Mouse (Mus musculus): Measurements from ENCODE around the gene Abl1. TPM values are rescaled to one million over a fixed set of nuclear protein-coding genes. Genes with fewer than 3 reads are reported as not detected.

The Abl1 gene
- total RNA-seq, 2 experiments from 2014 or later: 43.1 to 45.7 TPM

DNA sequence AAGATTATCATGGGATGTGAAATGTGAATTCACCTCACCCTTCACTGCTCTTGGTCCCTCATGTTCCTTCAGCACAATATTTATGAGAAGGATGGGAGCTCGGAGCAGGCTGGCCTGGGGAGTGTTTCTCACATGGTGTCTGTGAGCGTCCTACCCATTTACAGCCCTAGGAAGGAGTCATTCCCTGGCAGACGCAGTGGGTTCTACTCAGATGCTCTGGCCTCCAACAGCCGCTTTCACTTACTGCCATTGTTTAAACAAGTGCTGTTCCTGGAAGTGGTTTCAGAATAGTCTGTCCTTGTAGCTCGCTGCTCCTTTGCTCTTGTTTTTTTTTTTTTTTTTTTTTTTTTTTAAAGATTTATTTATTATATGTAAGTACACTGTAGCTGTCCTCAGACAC lies 45.4 kb downstream of the Abl1 start:
- DNase-seq: no peak
- intact Hi-C loops (cut with DNase I): no loop called here

DNA sequence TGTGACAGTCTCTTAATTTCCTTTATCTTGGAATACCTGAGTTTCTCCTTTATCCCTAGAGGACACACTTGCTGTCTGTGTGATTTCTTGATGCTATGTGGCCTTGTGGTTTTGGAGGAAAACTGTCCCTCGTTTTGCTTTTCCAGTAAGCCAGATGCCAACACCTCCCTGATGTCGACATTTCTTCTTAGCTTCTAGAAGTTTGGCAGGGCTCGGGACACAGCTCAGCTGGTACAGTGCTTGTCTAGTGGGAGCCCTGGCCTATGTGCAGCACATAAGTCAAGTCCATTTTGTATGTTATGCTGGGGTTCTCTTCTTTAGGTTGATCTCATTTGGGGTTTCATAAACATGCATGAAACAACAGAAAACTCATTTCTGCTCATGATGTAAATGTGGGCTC lies 50.9 kb downstream of the Abl1 start:
- no peak for DNase-seq
- intact Hi-C loops (cut with DNase I): no loop called here

DNA sequence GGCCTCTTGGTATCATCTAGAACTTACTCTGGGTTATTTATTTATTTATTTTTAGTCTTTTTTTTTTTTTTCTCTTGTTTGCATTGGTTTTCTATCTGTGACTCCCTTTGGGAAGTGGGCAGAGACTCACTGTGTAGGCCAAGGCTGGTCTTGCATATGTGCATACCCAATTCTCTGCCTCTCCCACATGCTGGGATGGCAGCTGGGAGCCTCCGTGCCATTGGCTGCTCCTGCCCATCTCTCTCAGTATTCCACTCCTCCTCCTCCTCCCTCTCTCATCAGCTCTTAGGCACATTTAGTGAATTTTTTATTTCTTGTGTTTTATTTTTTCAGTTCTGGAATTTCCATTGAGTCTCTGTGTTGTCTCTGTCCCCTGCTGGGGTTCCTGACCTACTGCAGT lies 53.6 kb downstream of the Abl1 start:
- intact Hi-C loops (cut with DNase I): no loop called here

DNA sequence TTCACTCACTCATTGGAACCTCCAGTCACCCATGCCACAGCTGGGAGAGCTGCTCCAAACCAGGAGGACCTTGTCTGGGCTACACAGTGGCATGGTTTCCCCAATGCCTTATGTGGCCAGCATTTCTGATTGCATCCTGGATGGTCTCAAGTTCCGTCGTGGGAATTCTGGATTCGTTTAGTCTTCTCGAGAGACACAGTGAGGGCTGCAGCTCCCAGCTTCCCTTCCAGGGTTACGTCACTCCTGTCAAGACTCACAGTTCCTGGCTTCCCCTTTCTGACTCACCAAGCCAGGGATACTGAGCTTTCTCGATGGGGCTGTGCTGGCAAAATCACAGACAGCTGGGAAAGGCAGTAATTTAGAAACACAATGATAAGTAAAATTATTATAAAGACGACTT lies 54.0 kb downstream of the Abl1 start:
- intact Hi-C loops (cut with DNase I): no loop called here
- peak; percentile 57 to 63 for DNase-seq

More for the DNA sequence above, 53.6 kb downstream of the Abl1 start:
- DNase-seq: no peak

DNA sequence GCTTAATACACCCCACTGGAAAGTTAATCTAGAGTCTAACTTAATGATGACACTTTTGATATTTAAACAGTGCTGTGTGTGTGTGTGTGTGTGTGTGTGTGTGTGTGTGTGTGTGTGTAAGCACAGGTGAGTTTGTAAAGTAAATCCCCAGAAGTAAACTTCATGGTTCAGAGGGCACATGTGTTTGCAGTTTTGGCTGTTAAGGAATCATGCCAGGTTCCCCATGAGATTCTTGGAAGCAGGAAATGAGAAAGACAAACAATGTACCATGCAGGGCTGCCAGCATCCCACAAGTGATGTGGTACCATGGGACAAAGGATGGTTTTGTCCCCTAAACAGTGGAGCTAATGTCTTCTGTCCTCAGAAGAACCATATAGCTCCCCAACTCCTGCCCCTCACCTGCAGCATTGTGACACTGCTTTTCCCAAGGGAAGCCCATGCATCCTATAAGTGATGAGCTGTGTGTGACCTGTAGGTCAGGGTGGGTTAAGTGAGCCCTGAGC lies 57.6 kb downstream of the Abl1 start:
- intact Hi-C loops (cut with DNase I): no loop called here
- DNase-seq: no peak

DNA sequence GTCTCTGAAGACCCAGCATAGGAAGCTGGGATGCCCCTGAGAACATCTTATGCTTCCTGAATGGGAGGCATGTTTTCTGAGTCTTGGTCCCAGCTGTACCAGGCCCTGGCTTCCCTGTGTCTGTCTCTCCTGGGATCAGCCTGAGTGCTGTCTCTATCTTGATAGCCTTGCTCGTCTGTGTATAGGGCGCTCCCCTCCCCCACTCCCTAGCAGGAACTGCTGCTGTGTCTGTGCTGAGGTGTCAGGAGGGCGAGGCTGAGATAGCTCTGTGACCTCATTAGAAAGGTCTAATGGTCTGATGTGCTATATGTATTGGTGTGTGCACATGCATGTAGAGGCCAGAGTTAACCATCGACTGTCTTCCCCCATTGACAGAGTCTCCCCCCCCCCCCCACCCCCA lies 58.7 kb downstream of the Abl1 start:
- intact Hi-C loops (cut with DNase I): no loop called here
- DNase-seq: no peak

DNA sequence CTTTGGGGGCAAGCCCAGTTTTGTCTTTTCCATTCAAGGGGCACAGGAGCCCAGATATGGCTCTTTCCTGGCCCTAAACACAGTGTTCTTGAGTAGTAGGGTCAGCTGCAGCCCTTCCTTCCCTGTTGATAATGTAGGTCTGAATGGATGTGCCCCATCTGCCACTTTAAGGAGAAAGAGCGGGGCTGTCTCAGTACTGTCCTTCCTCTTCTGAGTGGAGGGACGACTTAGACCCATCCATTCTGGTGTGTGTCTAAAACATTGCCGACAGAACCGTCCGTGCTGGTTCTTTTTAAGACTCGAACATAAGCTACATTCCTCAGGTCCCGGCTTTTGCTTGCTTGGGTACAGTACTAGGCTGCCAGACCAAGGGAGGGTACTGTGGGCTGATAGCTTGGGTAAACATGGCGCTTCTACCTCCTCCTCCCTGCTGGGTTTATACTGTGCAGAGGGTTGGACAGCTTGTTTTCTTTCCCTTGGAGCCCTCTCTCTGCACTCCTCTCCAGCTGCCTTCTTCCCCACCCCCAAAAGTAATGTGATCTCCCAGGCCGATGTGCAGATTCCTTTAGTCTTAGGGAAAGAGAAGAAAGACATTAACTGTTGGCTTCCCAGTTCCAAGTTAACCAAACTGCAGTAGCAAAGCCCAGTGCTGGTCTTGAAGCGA lies 61.0 kb downstream of the Abl1 start:
- intact Hi-C loops (cut with DNase I): no loop called here
- peak in 1 of 2 experiments; percentile 45 for DNase-seq

DNA sequence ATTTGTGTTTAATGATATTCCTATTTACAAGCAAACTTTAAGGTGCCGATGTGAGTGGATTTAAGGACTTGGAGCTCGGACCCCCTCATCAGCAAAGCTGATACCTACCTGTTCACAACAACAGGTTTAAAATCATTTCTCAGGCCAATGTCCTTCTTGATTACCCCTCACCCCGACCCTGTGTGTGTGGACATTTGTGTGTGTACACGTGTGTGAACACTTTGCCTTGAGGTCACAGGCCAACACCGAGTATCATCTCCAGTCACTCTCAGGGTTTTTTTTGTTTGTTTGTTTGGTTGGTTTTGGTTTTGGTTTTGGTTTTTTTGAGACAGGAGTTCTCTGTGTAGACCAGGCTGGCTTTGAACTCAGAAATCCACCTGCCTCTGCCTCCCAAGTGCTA lies 62.0 kb downstream of the Abl1 start:
- intact Hi-C loops (cut with DNase I): no loop called here
- DNase-seq: no peak

DNA sequence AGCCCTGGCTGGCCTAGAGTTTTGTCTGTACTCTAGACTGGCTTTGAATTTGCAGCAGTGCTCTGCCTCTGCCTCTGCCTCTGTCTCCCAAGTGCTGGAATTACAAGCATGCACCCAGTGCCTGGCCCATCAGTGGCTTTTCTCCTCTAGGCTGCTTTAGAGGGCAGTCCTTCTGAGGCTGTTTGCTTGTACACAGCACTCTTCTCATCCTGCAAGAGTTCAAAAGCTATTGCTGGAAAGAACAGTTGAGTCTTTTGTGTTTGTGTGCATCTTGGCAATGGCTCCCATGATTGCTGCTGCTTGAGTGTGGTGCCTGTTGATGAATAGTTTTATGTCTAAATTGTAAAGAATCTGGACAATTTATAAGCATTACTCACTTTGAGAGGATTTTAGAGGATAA lies 69.3 kb downstream of the Abl1 start:
- intact Hi-C loops (cut with DNase I): no loop called here

DNA sequence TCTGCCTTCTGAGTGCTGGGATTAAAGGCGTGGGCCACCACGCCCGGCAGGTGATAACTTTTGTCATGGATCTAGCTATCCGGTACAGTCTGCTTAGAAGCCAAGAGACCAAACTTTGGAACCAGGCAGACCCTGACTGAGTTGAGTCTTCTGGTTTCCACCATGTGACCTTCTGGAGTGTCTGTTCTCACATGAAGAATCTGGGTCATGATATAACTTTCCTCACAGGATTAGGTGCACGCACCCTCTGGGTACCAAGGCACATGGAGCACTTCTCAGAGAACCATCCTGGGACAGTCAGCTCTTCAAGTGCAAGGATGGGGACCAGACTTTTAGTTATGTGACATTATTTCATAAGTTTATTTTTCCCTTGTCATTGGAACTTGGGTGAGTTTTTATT lies 70.8 kb downstream of the Abl1 start:
- intact Hi-C loops (cut with DNase I): no loop called here
- DNase-seq: no peak

More for the DNA sequence above, 69.3 kb downstream of the Abl1 start:
- no peak for DNase-seq

DNA sequence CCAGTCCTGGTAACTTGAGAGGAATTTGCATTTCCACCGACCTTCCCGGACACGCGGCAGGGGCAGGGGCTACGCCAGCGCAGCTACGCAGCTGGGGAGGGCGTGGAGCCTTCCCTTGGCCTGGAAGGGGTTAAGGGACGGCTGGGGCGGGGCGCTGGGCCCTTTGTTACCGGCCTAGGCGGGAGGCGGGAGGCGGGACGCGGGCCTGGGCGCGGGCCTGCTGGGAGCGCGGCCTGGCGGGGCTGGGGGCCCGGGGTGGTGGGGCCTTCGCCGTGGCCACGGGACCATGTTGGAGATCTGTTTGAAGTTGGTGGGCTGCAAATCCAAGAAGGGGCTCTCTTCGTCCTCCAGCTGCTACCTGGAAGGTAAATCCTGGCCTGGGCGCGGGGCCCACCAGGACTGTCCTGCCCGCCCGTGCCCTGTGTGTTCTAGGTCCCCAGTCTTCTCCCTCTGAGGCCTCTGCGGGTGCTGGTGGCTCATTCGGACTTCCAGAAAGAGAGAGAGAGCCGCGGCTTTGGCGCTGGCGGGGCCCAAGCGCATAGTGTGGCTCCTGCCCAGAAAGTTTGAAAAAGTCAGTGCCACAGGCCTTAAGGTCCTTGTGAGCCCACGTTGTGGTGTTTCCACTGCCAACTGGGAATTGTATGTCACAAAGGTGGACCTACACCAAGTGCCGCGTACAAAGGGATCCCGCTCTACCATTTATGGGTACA lies 71.7 kb downstream of the Abl1 start:
- intact Hi-C loops (cut with DNase I): loop anchor here (2.0 kb wide), 1 partner anchor 71 kb away; the partner anchor contains the start of gene Abl1
- DNase-seq: peak; percentile 88 to 89

DNA sequence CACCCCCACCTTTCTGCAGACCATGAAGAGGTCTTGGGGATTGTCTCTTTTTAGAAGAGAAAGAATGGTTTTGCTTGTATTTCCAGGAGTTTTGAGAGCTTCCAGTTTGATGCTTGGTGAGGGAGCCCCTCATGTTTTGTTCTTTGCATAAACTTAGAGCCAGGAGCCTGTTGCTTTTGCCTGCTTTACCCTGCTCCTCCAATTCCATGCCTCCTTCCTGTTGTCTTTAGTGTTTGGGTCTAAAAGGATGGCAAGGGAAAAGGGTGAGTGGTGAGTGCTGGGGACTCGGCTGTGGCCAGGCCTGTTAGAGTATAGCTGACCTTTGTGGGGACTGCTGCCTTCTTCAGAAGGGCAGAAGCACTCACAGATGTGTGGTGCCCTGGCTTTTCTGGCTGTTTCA lies 72.3 kb downstream of the Abl1 start:
- intact Hi-C loops (cut with DNase I): loop anchor here (2.0 kb wide), 1 partner anchor 72 kb away; the partner anchor contains the start of gene Abl1
- no peak for DNase-seq

DNA sequence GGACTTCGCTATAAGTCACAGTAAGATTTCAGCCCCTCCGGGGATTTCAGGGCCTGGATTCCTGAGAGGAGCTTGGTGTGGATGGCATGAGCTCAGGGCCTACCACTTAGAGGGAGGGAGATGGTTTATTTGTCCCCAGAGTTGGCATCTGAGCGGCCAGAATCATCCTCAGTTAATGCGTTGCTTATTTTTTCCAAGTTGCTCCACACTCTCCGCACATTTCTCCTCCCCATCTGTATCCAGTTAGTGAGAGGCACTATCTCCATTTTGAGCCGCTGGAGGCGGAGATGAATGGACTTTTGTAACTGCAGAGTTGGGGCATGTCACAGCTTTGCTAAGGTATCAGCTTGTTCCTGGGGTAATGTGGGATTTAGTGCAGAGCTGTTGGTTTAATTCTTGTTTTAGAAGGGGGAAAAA lies 72.9 kb downstream of the Abl1 start:
- no peak for DNase-seq
- intact Hi-C loops (cut with DNase I): loop anchor here (2.0 kb wide), 1 partner anchor 72 kb away; the partner anchor contains the start of gene Abl1

DNA sequence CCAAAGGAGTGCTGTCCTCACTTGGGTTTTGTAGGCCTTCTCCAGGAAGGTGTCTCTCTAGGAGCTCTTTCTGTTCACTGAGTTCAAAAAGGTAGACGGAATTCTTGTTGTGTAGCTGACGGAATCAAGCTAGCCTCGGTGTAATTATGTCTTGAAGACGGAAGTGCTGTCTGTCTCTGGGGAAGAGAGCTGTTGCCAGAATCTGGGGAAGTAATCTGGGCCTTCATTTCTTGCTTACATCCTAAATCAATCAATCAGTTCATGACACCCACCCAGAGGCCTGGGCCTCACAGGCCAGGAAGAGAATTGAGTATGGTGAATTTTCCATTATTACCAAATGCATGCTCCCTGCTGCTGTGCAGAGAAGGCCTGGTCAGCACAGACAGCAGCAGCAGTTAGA lies 73.4 kb downstream of the Abl1 start:
- intact Hi-C loops (cut with DNase I): loop anchor here (2.0 kb wide), 1 partner anchor 73 kb away; the partner anchor contains the start of gene Abl1
- DNase-seq: no peak

DNA sequence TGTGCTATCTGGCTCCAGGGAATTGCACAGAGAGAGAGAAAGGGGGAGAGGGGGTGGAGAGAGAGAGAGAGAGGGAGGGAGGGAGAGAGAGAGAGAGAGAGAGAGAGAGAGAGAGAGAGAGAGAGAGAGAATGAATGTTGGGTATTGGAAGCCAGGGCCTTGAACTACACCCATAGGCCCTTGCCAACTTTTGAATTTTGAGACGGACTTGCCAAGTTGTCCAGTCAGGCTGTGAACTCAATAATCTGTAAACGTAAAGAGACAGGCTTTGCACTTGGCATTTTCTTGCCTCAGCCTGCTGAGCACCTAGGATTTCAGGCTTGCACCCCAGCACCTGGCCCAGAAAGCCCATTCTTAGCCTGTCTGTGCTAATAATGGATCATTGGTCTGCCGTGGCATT lies 74.0 kb downstream of the Abl1 start:
- intact Hi-C loops (cut with DNase I): no loop called here
- no peak for DNase-seq

DNA sequence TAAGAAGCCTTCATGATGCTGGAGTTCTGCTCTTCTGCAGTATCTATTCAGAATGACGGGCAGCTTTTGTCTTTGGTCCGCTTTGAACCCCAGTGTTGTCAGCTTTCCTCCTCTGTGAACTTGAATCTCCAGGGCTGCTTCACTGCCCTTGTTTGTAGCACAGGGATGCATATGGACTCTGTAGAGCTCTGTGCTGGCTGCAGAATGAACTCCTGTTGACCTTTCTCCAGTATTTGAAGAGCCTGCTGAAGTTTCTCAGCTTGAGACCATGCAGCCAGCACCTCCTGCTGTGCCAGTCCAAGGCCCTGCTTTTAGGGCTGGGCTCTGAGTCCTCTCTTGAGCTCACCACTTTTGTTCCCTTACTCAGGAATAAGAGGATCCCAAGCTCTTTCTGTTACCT lies 74.7 kb downstream of the Abl1 start:
- intact Hi-C loops (cut with DNase I): no loop called here
- DNase-seq: no peak

DNA sequence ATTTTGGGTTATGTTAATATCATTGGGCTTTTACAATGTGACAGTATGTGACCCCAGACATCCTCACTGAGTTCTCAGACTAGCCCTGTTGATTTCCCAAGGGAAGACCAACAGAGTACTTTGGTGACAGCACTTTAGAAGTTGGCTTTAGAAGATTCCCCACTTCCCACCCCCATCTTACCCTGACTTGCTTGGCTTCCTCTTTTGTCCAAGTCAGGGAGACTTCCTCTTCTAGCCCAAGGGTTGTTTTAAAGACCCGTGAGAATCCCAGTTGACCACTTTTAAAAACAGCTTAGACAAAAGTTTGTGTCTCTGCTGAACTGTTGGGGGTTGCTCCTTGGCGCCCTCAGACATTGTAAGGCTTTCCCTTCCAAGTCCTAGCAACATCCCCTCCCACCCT lies 75.1 kb downstream of the Abl1 start:
- DNase-seq: no peak

DNA sequence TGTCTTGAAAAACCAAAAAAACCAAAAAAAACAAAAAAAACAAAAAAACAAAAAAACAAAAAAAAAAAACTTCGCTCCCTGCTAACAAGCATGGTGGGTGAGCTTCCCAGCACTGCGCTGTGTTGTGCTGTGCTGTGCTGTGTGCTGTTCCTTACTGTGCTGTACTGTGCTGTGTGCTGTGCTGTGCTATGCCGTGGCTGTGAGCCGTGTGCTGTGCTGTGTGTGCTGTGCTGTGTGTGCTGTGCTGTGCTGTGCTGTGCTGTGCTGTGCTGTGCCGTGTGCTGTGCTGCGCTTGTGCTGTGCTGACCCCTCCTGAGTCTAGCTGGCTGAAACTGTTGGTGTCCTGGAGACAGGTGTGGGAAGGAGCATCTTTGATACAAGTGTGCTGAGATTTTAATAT lies 78.9 kb downstream of the Abl1 start:
- no peak for DNase-seq
- intact Hi-C loops (cut with DNase I): no loop called here

More for the DNA sequence above, 75.1 kb downstream of the Abl1 start:
- intact Hi-C loops (cut with DNase I): no loop called here

DNA sequence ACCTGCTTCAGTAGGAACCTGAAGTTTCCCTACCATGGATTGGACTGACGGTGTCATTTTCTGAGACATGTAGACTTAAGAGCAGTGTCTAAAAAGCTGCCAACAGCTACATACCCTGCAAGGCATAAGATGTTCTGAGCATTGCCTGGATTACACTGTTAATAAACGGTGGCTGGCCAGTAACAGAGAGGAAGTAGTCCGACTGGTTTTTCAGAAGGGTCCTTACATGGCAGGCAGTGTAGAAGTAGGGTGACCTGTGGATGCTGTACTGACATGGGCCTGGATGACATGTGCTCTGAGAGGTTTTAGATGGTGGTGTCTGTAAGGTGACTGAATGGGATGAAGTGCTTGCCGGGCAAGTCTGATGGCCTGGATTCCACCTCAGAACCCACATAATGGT lies 79.6 kb downstream of the Abl1 start:
- no peak for DNase-seq
- intact Hi-C loops (cut with DNase I): no loop called here

DNA sequence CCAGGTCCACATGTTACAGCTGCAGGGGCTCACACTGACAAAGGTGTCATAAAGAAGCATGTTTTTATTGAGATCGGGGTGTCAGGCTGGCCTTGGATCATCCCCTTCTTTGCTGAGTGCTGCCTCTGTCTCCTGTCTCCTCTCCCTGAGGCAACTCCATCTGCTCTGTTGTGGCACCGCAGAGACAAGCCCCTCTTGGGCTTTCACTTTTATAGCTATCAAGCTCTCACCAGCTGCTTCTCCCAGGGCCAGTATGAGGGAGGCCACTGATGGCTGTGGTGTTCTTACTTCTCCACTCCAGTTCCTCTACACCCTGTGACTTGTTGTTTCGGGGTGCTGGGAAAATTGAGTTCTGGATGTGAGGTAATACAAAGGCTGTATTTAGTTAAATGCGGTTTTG lies 80.9 kb downstream of the Abl1 start:
- DNase-seq: no peak
- intact Hi-C loops (cut with DNase I): no loop called here

DNA sequence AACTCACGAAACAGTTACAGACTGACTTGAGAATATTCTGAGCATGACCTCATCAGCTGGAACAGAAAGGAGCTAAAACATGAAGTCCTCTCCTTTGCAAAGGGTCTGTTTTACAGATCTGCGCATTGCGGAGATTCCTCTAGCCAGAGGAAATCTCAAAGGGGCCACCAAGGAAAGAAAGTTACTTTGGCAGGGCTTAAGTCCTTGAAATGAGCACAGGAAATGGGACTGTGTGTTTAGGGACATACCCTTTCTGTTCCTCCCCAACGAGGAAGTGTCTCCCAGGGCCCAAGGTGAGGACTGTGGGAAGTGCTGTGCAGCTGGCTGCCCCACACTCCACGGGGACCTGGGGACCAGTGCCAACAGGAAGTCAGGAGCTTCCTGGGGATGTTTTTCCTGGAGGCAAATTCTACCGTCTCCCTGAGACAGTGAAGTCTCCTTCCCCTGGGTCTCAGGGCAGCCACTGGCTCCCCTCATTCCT lies 81.5 kb downstream of the Abl1 start:
- DNase-seq: peak; percentile 78 to 80
- intact Hi-C loops (cut with DNase I): no loop called here

All from heart, postnatal 14 days (tissue).